27 mouse cellular contexts compared by ENCODE assay signal in the genomic region with DNA sequence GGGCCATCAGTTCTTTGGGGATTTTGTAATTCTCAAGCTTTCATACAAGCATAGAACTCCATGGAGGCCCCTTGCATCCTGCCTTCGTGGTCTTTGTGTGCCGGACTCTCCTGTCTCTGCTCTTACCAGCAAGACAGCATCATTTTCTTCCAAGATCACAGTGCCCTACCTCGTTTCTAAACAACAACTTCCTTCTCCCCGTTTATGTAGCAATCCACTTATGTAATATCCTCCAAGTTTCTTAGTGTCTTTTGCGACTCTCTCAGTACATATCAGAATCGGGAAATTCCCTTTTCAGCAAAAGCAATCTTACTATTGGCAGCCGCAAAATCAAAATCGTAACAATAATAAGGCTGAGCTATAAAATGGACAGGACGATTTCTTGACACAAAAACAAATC.
A peak's percentile ranks its signal among the peaks of the same experiment; 100 is the strongest.
DNase-seq lines count a peak whose midpoint lies in the region; ATAC-seq lines count a peak whose summit lies in the region.
"Had no signal": no experiment of that assay in that cellular context is flagged by ENCODE, and none has a peak within 500 bp of the region (broad histone marks: within the 10 kb centered on the region; RNA-seq: fewer than 3 reads in every experiment).

No protein-coding gene starts in this region.

- H3K9ac ChIP-seq in midbrain, embryonic 15.5 days, result no peak overlapping the region
- H3K9ac ChIP-seq: embryonic facial prominence, embryonic 13.5 days; embryonic facial prominence, embryonic 15.5 days; forebrain, embryonic 12.5 days had no signal

- H3K4me3 ChIP-seq in heart, embryonic 10.5 days, result no peak overlapping the region
- H3K4me3 ChIP-seq in midbrain, embryonic 15.5 days, result no peak overlapping the region
- H3K4me3 ChIP-seq: embryonic facial prominence, embryonic 13.5 days; embryonic facial prominence, embryonic 15.5 days; erythroblast, embryonic 14.5 days; forebrain, embryonic 10.5 days; forebrain, embryonic 12.5 days had no signal

- ATAC-seq in common myeloid progenitor, adult 5-6 weeks (replicated peaks; ENCODE audit: low read depth, poor library complexity, severe bottlenecking), result 0 out of 2 replicates have a peak, but pooled peaks have one; percentile 8
- ATAC-seq in megakaryocyte, adult 5-6 weeks (ENCODE audit: poor library complexity, severe bottlenecking), result peak; percentile 79
- no peak for ATAC-seq in midbrain, embryonic 15.5 days (replicated peaks)
- ATAC-seq: activated CD4-positive, CD25-positive, alpha-beta regulatory T cell, adult 4 months; CD4-positive, CD25-positive, alpha-beta regulatory T cell, adult 4 months; forebrain, embryonic 14.5 days; forebrain, embryonic 16.5 days; Patski had no signal

- peaks cover 4% of the 10 kb centered on the region; the same call in 1 of the 2 replicates for H3K4me1 ChIP-seq in heart, embryonic 10.5 days
- peaks cover 8% of the 10 kb centered on the region; the same call in 1 of the 2 replicates for H3K4me1 ChIP-seq in midbrain, embryonic 15.5 days
- H3K4me1 ChIP-seq: embryonic facial prominence, embryonic 13.5 days; embryonic facial prominence, embryonic 15.5 days had no signal

- no peak overlapping the region for H3K4me2 ChIP-seq in midbrain, embryonic 15.5 days
- H3K4me2 ChIP-seq: embryonic facial prominence, embryonic 13.5 days; embryonic facial prominence, embryonic 15.5 days; forebrain, embryonic 12.5 days had no signal

- H3K9me3 ChIP-seq in heart, embryonic 10.5 days, result no peaks in the 10 kb centered on the region
- no peaks in the 10 kb centered on the region for H3K9me3 ChIP-seq in midbrain, embryonic 15.5 days
- H3K9me3 ChIP-seq: embryonic facial prominence, embryonic 13.5 days; embryonic facial prominence, embryonic 15.5 days; forebrain, embryonic 10.5 days; forebrain, embryonic 12.5 days had no signal

- DNase-seq in heart, adult 11 months, result peak; percentile 24
- no peak for DNase-seq in heart, embryonic 10.5 days (ENCODE audit: low spot score)
- no peak for DNase-seq in adrenal gland, postnatal 25 days
- DNase-seq: adrenal gland, adult 8-10 months; adrenal gland, postnatal 36 days; B cell, adult 2 months; cerebellum, adult 11-12 months; cerebellum, adult 2 months; cerebellum, adult 9-10 months; cerebellum, postnatal 10 days; cerebellum, postnatal 25 days; embryo, embryonic 11 days had no signal

- H3K27ac ChIP-seq in heart, embryonic 10.5 days, result no peak overlapping the region
- H3K27ac ChIP-seq in midbrain, embryonic 15.5 days, result no peak overlapping the region
- H3K27ac ChIP-seq: embryonic facial prominence, embryonic 13.5 days; embryonic facial prominence, embryonic 15.5 days; forebrain, embryonic 10.5 days; forebrain, embryonic 12.5 days had no signal

- no peaks in the 10 kb centered on the region for H3K36me3 ChIP-seq in heart, embryonic 10.5 days
- H3K36me3 ChIP-seq in midbrain, embryonic 15.5 days (replicated peaks), result no peaks in the 10 kb centered on the region
- H3K36me3 ChIP-seq: embryonic facial prominence, embryonic 13.5 days; embryonic facial prominence, embryonic 15.5 days; forebrain, embryonic 10.5 days; forebrain, embryonic 12.5 days; G1E had no signal

- no peaks in the 10 kb centered on the region for H3K27me3 ChIP-seq in heart, embryonic 10.5 days (ENCODE audit: insufficient read depth, poor library complexity, severe bottlenecking)
- H3K27me3 ChIP-seq in midbrain, embryonic 15.5 days (replicated peaks), result no peaks in the 10 kb centered on the region
- H3K27me3 ChIP-seq: CH12.LX; embryonic facial prominence, embryonic 13.5 days; embryonic facial prominence, embryonic 15.5 days had no signal

- WGBS in heart, embryonic 10.5 days, result 88% methylated on average over 9 of the region's 9 CpGs
- WGBS in midbrain, embryonic 15.5 days, result 92% methylated on average over 9 of the region's 9 CpGs
